Mouse (Mus musculus) brain, embryonic 14.5 days (tissue): ENCODE data around the gene Krt82. TPM values are rescaled to one million over a fixed set of nuclear protein-coding genes. Genes with fewer than 3 reads are reported as not detected.

Source experiments
- DNase-seq: peaks from one replicate; pipeline ENCODE4 v3.0.0-alpha.2; 2011; ENCODE audit warnings: low read depth
- CTCF ChIP-seq: fragments of 200-500 bp; IDR thresholded peaks from 2 replicates; pipeline ENCODE4 v1.5.1; 2012; ENCODE audit warnings: inconsistent platforms, mild to moderate bottlenecking, moderate library complexity, borderline replicate concordance; ENCODE audit not compliant: insufficient read depth, insufficient read length; ENCODE audit errors: extremely low read depth
- POLR2A ChIP-seq: fragments of 200-500 bp; IDR thresholded peaks from 2 replicates; pipeline ENCODE4 v1.6.1; 2012; ENCODE audit warnings: mild to moderate bottlenecking, inconsistent platforms, borderline replicate concordance; ENCODE audit not compliant: poor library complexity, insufficient read depth, insufficient read length, severe bottlenecking; ENCODE audit errors: extremely low read depth
- polyA plus RNA-seq: library from polyadenylated mRNA; depleted of rRNA; stranded (reverse); fragments of >200 nt; gene quantifications from 2 replicates; pipeline ENCODE4 v1.2.3, GENCODE M21; 2012; rRNA removed

Gene Krt82
- not detected in 2 replicates for polyA plus RNA-seq

DNA sequence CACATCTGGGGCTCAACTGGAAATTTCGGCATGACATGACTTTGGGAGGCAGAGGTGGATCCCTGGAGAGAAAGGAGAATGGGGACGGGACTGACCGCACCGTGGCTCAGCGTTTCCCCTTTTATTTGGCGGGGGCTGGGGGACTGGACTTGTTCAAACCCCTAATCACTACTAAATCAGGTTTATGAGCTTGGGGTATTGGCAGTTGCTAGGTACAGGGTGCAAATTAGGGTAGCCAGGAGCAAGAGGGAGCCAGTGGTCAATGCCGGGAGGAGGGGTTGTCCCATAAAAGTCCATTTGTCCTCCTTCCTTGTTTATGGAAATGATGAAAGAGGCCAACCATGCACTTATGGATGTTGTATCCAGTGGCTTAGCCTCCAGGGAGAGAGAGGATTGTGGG is at the start of gene Krt82:
Krt82 (minus strand) TSS at position 101 of the 400 bp plus-strand sequence.
- DNase-seq = no peak
- no peak for TF ChIP-seq POLR2A
- TF ChIP-seq CTCF = no peak

DNA sequence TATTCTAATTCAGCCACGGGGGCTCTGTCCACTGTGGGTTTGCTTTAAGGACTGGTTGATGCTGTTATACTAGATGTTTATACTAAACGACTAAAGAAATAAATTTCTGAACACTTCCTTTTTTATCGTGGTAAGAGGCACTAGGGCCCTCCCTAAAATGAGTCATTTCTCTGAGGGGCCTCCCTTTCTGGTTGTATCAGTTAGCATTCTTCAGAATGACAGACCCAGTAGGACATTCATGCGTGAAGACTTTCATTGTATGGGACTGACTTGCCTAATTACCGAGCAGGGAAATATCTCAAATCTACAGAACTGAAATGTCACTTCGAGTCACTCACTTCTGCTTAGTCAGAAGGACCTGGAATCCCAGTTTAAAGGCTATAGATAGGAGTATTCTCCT is 48.7 kb upstream of the Krt82 start:
- no peak for TF ChIP-seq CTCF
- no peak for TF ChIP-seq POLR2A
- no peak for DNase-seq

DNA sequence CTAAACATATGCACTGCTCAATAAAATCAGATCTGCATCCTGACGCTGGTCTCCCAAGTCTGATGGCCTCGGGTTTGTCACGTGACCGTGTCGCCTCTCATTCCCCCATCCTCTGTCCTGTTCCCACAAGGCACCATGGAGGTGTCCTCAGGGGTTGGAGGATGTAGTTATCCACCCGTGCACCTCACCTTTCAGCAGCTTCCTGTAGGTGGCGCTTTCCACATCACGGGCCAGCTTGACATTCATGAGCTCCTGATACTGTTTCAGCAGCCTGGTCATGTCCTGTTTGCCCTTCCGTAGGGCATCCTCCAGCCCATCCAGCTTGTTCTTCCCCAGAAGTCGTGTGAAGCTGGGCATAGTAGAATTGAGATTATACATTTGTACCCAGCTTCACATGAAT is 37.7 kb upstream of the Krt82 start:
- TF ChIP-seq CTCF = peak; percentile 26; the same call in 1 of the 2 replicates
- no peak for TF ChIP-seq POLR2A

DNA sequence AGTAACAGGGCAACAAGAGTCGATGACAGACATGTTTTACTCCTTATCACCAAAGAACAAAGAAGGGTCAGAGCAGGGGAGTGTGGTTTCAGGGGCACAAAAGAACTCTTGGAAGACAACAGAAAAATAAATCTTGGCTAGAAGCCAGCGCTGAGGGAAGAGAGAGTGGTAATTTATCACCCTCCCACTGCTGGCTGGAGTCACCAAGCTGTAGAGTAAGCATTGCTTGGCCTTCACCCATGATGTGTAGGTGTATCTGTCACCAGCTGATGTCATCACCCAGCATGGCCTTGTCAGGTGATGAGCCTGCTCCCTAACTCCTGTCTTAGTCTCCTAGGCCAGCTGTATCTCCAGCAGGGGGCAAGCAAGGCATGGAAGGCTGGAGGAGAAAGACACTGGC is 34.0 kb upstream of the Krt82 start:
- no peak for DNase-seq
- TF ChIP-seq POLR2A = no peak
- TF ChIP-seq CTCF = no peak

More for the DNA sequence above, 37.7 kb upstream of the Krt82 start:
- DNase-seq = no peak

DNA sequence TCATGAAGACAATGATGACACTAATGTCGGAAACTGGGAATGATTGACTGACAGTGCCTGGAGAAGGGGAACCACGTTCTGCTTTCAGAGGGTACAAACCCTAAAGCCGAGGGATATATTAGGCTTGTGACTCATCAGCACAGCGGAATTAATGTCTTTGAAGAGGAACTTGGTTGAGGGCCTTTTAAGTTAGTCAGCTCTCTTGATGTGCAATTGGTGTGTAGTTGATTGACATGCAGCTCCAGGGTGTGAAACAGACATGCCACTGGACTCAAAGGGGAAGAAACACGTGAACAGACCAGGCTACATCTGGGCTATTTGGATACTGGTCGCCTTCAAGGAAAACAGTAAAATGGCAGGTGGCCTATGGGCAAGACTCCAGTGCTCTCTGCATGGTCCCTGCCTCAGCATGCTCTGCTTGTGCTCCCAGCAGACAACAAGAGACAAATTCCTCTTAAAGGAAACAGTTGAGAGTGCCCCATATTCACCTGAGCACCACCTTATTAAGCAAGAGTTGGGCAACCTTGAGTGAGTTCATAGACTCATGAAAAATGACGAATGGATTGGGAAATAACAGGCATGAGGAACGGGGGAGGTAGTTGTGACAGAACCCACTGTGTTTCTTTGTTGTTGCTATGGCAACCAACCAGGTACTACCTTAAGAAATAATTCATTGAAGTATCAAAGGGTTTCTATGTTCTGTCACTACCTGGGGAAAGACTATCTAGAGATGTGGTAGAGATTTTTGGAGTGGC is 32.9 kb upstream of the Krt82 start:
- TF ChIP-seq POLR2A (no peak), CTCF (no peak)
- peak; percentile 2 for DNase-seq

DNA sequence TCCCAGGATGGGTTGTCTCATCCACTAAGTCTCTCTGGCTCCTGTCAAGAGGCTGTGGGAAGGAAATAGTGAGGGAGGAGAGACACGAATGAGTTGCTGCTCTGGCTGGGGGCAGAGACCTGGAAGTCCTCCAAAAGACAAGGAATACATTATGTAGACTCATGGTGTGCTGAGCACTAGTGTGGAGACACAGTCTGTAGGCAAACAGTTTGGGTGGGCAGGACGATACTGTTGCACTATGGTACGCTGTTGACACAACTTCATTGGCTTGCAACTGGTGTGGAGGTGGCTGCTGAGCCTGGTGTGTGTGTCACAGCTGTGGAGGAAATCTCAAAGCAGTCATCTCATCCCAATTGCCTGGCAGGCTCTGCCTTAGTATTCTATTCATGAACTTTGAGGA is 31.2 kb upstream of the Krt82 start:
- DNase-seq = no peak
- TF ChIP-seq POLR2A (no peak), CTCF (no peak)

DNA sequence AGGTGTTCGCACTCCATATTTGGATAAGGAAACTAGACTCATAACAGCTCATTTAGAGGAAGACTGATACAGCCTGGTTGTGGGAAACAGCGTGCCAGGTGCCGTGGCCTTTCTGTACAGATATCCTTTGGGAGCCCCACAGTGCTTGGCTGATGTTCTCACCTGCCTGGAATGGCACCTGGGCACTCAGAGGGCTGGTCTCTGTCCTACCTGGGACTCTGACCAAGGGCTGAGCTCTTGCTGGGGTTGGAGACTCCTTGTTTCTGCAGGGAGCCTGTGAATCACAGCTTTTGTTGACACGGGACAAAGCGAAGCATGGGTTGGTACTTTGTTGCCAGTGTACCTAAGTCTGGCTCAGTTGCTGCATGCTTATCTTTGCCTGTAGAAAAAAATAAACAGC is 25.0 kb upstream of the Krt82 start:
- TF ChIP-seq POLR2A (no peak), CTCF (no peak)

DNA sequence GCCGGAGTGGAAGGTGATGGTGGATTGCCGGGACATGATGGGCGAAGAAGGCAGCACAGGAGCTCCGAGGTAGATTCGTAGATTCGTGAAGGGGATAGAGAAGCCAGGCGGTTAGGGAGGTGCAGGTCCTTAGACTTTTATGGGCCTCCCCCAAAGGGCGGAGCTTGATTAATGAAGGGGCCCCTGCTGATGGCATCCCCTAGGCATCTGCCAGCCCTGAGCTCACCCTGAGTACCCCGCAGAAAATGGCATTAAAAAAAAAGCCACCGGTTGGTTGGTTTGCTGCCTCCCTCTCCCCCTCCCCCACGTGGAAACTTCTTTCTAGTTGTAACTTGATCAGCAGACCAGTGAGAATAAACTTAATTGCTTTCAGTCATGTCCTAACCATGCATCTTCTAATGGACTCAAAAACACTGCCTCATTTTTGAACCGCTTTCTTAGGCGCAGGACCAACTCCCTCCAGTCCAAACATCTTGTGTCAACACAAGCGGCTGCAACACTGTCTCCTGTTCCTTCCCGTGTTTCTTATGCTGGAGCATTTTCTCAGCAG is 23.4 kb upstream of the Krt82 start, which contains the start of gene Krt75:
Krt75 (minus strand) TSS at position 109 of the 550 bp plus-strand sequence.
- peak; percentile 8 for DNase-seq
- TF ChIP-seq POLR2A = no peak
- no peak for TF ChIP-seq CTCF

More for the DNA sequence above, 25.0 kb upstream of the Krt82 start:
- DNase-seq = no peak

DNA sequence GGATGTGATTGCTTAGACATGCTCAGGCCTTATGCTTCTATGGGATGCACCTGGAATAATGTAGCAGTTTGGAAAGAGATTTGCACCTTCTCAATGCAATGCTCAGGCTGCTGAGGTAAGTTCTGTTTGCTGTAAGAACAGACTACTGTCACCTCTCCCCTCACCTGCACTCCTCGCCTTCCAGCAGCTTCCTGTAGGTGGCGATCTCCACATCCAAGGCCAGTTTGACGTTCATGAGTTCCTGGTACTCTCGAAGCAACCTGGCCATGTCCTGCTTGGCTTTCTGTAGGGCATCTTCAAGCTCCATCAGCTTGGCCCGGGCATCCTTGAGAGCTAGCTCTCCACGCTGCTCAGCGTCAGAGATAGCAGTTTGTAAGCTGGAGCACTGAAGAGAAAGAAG is 17.3 kb upstream of the Krt82 start:
- TF ChIP-seq POLR2A (no peak), CTCF (peak; percentile 26; the same call in 1 of the 2 replicates)
- no peak for DNase-seq

DNA sequence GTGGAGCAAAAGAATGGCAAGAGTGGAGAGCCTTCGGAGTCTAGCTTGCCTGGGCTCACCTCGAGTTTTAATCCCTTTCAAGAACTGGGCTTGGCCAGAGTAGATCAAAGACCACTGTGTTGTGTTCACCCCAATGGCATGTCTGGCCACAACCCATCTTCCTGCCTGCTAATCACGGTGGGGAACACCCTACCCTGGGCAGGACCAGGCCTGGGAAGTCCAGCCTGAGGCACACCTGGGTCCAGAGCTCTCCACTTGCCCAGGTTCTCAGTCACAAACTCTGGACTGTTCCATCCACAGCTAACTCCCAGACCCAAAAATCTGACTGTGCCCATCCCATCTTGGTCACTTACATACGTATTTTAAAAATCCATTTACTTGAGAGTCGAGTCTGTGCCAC is 12.4 kb upstream of the Krt82 start, which contains the start of gene Krt90:
Krt90 (minus strand) TSS at position 101 of the 400 bp plus-strand sequence.
- no peak for DNase-seq
- TF ChIP-seq POLR2A (no peak), CTCF (no peak)

DNA sequence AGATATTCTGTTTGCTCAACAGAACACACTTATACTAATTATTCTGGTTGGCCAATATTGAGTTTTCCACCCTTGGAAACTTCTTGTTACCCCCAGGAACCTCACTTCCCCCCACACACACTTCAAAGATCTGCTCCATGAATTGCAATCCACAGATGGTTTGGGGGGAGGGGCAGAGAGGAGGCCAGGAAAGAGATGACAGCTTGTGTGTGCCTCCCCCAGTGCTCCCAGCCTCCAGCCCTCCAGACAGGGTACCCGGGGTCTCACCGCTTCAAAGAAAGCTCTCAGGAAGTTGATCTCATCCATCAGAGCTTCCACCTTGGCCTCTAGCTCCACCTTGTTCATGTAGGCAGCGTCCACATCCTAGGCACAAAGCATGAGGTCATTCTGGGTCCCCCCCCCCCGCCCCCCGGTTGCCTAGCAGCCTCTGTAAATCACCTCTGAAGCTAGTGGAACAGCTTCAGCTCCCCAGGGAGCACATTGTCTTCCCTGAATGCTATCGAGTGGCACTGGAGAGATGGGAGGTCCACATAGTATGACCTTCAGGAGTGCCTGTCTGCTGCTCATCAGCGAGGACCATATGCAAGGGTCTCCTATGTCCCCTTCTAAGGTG is 7.7 kb upstream of the Krt82 start:
- no peak for TF ChIP-seq POLR2A
- TF ChIP-seq CTCF = no peak
- DNase-seq = no peak
